Mouse (Mus musculus) limb, embryonic 14.5 days (tissue): ENCODE measurements around the gene Arid4a. TPM values are rescaled to one million over a fixed set of nuclear protein-coding genes. Genes with fewer than 3 reads are reported as not detected.

Experiments used
- ATAC-seq: fragments of 200-750 bp; cut with Nextera tagmentation; 2 replicates; pipeline ENCODE4 v1.8.0; 2017; ENCODE audit warnings: low read depth, moderate number of reproducible peaks, moderate TSS enrichment; ENCODE audit not compliant: low FRiP score
- DNase-seq: peaks from one replicate; pipeline ENCODE4 v3.0.0-alpha.2; 2015; ENCODE audit warnings: low spot score
- H3K27ac ChIP-seq: fragments of 300-500 bp; sonication (generic); replicated peaks from 2 replicates; pipeline ENCODE4 v1.5.1; 2014; ENCODE audit warnings: low read depth, mild to moderate bottlenecking, low read length, moderate library complexity, mixed read lengths
- H3K27me3 ChIP-seq: fragments of 300-500 bp; sonication (generic); 2 replicates; pipeline ENCODE4 v1.6.1; 2014; ENCODE audit warnings: low read length, mixed read lengths; ENCODE audit not compliant: control insufficient read depth, insufficient read depth
- H3K36me3 ChIP-seq: fragments of 300-500 bp; sonication (generic); 2 replicates; pipeline ENCODE4 v1.6.1; 2014; ENCODE audit warnings: mild to moderate bottlenecking, low read length, moderate library complexity, mixed read lengths; ENCODE audit not compliant: control insufficient read depth, insufficient read depth
- H3K4me1 ChIP-seq: fragments of 300-500 bp; sonication (generic); 2 replicates; pipeline ENCODE4 v1.6.1; 2014; ENCODE audit warnings: antibody characterized with exemption, low read length, mixed read lengths; ENCODE audit not compliant: control insufficient read depth, insufficient read depth
- H3K4me2 ChIP-seq: fragments of 300-500 bp; sonication (generic); replicated peaks from 2 replicates; pipeline ENCODE4 v1.6.1; 2014; ENCODE audit warnings: low read depth, mild to moderate bottlenecking, low read length, moderate library complexity; ENCODE audit not compliant: severe bottlenecking
- H3K4me3 ChIP-seq: fragments of 300-500 bp; sonication (generic); replicated peaks from 2 replicates; pipeline ENCODE4 v1.5.1; 2014; ENCODE audit warnings: low read length
- H3K9ac ChIP-seq: fragments of 300-500 bp; sonication (generic); 2 replicates; pipeline ENCODE4 v1.6.1; 2014; ENCODE audit warnings: mild to moderate bottlenecking, low read depth, low read length, moderate library complexity; ENCODE audit not compliant: severe bottlenecking
- H3K9me3 ChIP-seq: fragments of 300-500 bp; sonication (generic); 2 replicates; pipeline ENCODE4 v1.6.1; 2016; ENCODE audit warnings: low read length; ENCODE audit not compliant: control insufficient read depth
- POLR2A ChIP-seq: fragments of 200-500 bp; IDR thresholded peaks from 2 replicates; pipeline ENCODE4 v1.8.0; 2012; ENCODE audit warnings: inconsistent platforms, mild to moderate bottlenecking, moderate library complexity, borderline replicate concordance; ENCODE audit not compliant: insufficient read depth, insufficient read length; ENCODE audit errors: extremely low read depth
- WGBS: fragments of 180-500 bp; shearing (Covaris S2); extraction: QIAGEN DNeasy Blood & Tissue Kit; methylation state at CpG from one replicate; pipeline ENCODE4 v1.1.7; 2014; 5-methylcytosine and 5-hydroxymethylcytosine counted together
- polyA plus RNA-seq, 2 experiments: library from polyadenylated mRNA; depleted of rRNA in 1 of 2; stranded (reverse) in 1 of 2; unstranded in 1 of 2; fragments of >200 nt; fragmentation: Nextera tagmentation in 1 of 2; extraction: Ambion mirVana in 1 of 2; gene quantifications; 2 replicates each; pipeline versions ENCODE4 v1.2.1 to v1.2.3; 2012 to 2014

Arid4a gene
- polyA plus RNA-seq, 2 experiments = 11.7 to 32.2 TPM

- H3K4me3 ChIP-seq = no peak overlapping the region
- TF ChIP-seq POLR2A = no peak
- 81% methylated on average over 7 of the region's 7 CpGs for WGBS
- no peak overlapping the region for H3K9ac ChIP-seq
- no peaks in the 10 kb centered on the region for H3K9me3 ChIP-seq
- no peak overlapping the region for H3K4me2 ChIP-seq
- H3K4me1 ChIP-seq = peaks cover 7% of the 10 kb centered on the region
- H3K27me3 ChIP-seq = no peaks in the 10 kb centered on the region
- peaks cover 37% of the 10 kb centered on the region for H3K36me3 ChIP-seq
- no peak for DNase-seq
- no peak for ATAC-seq
- H3K27ac ChIP-seq = no peak overlapping the region
These were observed 37.4 kb upstream of the Arid4a start for GRCm38 (mm10) chr12:70978345-70978744.

- no peak overlapping the region for H3K4me2 ChIP-seq
- DNase-seq = no peak
- peaks cover 87% of the 10 kb centered on the region for H3K36me3 ChIP-seq
These were observed 30.8 kb upstream of the Arid4a start for GRCm38 (mm10) chr12:70984855-70985550.

GRCm38 (mm10) chr12:70997225-70997624, 18.6 kb upstream of the Arid4a start:
- H3K36me3 ChIP-seq = peaks cover 54% of the 10 kb centered on the region
- no peak overlapping the region for H3K27ac ChIP-seq
- TF ChIP-seq POLR2A = no peak
- 93% methylated on average over 5 of the region's 5 CpGs for WGBS
- H3K9ac ChIP-seq = no peak overlapping the region
- H3K4me2 ChIP-seq = no peak overlapping the region
- no peaks in the 10 kb centered on the region for H3K9me3 ChIP-seq
- DNase-seq (no peak), ATAC-seq (no peak)
- no peaks in the 10 kb centered on the region for H3K27me3 ChIP-seq
- H3K4me1 ChIP-seq = peaks cover 6% of the 10 kb centered on the region
- no peak overlapping the region for H3K4me3 ChIP-seq

More at GRCm38 (mm10) chr12:70984855-70985550, 30.8 kb upstream of the Arid4a start:
- no peak for ATAC-seq
- Histone ChIP-seq H3K27me3 (no peaks in the 10 kb centered on the region), H3K4me3 (no peak overlapping the region), H3K9ac (no peak overlapping the region), H3K27ac (no peak overlapping the region), H3K4me1 (no peaks in the 10 kb centered on the region), H3K9me3 (no peaks in the 10 kb centered on the region)
- TF ChIP-seq POLR2A = no peak
- WGBS = 91% methylated on average over 7 of the region's 7 CpGs

GRCm38 (mm10) chr12:70999423-70999903, 16.3 kb upstream of the Arid4a start:
- Histone ChIP-seq H3K4me2 (no peak overlapping the region), H3K9ac (no peak overlapping the region), H3K4me3 (no peak overlapping the region), H3K27ac (0 out of 2 replicates have a peak overlapping the region, but pooled peaks have one; percentile 21), H3K4me1 (peaks cover 6% of the 10 kb centered on the region), H3K9me3 (no peaks in the 10 kb centered on the region), H3K36me3 (peaks cover 45% of the 10 kb centered on the region), H3K27me3 (no peaks in the 10 kb centered on the region)
- TF ChIP-seq POLR2A = no peak
- peak; percentile 55 for DNase-seq
- WGBS = 43% methylated on average over 5 of the region's 5 CpGs
- ATAC-seq = no peak

- Histone ChIP-seq H3K27me3 (no peaks in the 10 kb centered on the region), H3K4me1 (peaks cover 6% of the 10 kb centered on the region), H3K36me3 (peaks cover 46% of the 10 kb centered on the region), H3K9me3 (no peaks in the 10 kb centered on the region), H3K4me3 (no peak overlapping the region), H3K27ac (no peak overlapping the region), H3K4me2 (no peak overlapping the region), H3K9ac (no peak overlapping the region)
- ATAC-seq (no peak), DNase-seq (no peak)
- 75% methylated on average over 1 of the region's 1 CpGs for WGBS
- TF ChIP-seq POLR2A = no peak
These were observed 15.4 kb upstream of the Arid4a start for GRCm38 (mm10) chr12:71000344-71000743.
